Mouse (Mus musculus): ENCODE measurements around the gene Slc5a3.
A peak's percentile ranks its signal among the peaks of the same experiment; 100 is the strongest.

Gene Slc5a3

DNA sequence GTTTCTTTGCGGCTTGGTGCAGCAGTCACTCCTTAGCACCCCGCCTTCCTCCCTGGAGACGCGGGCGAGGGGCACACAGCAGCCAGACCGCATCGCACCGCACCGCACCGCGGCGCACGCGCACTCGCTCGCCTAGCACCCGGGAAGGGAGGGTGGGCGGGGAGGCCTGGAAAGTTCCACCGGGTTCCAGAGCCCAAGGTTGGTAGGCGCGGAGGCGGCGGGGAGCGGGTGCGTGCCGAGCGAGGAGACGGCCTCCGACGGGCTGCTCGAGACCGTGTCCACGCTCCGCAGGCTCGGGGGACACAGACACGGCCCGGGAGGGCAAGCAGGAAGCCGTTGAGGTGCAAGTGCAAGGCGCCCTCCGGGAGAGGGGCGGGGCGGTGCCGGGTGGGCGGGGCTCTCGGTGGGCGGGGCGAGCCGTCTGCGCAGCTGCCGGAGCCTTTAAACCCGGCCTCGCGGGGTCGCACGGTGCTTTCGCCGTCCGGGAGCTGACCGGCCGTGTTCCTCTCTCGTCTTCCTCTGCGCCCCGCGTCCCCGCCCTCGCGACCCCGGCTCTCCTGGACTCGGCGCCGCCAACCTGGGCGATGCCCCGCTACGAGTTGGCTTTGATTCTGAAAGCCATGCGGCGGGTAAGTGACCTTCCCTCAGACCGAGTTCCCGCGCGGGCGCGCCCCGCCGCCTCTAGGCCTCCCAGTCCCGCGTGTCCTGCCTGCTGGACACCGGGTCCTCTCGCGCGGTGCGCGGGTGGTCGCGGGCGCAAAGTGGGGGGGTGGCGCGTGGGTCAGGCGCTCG, at the start of gene Slc5a3, which contains the start of the genes Mrps6 and Gm49711:
TSS of gene Slc5a3 (plus strand) at position 471 of the 792 bp plus-strand sequence.
TSS of gene Mrps6 (plus strand) at position 419 of the 792 bp plus-strand sequence.
TSS of gene Gm49711 (plus strand) at position 465 of the 792 bp plus-strand sequence.
- peak; percentile 84 to 85 for DNase-seq

DNA sequence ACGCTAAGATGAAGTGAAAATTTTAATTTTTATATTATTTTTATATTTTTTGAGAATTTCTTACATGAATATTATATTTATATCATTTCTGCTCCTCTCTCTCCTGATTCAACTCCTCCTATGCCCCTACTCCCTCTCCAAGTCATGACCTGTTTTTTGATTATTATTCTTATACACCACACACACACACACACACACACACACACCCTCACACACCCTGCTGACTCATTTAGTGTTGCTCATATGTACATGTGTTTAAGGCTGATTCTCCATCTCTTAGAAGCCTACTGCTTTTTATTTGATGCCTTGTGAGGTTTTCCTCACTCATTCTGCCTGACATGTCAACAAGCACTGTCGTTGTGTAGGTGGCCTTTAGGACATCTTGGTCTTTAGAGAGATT, 48.5 kb upstream of the Slc5a3 start:
- DNase-seq: no peak

DNA sequence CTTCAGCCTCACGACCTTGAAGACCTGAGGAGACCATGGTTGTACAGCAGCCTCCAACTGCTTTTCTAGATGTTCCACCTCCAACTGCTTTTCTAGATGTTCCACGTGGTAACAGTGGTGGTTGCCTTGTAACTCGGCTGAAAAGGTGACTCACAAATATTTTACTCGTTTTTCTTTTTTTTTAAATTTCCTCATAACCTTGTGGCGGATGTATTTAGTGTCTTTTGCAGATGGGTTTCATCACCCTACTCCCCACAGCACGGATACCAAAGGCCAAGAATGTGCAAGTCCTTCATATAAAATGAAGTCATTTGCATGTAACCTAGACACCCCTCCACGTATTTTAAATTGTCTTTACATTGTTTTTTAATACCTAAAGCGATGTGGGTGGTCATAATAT, 41.3 kb upstream of the Slc5a3 start:
- no peak for DNase-seq

DNA sequence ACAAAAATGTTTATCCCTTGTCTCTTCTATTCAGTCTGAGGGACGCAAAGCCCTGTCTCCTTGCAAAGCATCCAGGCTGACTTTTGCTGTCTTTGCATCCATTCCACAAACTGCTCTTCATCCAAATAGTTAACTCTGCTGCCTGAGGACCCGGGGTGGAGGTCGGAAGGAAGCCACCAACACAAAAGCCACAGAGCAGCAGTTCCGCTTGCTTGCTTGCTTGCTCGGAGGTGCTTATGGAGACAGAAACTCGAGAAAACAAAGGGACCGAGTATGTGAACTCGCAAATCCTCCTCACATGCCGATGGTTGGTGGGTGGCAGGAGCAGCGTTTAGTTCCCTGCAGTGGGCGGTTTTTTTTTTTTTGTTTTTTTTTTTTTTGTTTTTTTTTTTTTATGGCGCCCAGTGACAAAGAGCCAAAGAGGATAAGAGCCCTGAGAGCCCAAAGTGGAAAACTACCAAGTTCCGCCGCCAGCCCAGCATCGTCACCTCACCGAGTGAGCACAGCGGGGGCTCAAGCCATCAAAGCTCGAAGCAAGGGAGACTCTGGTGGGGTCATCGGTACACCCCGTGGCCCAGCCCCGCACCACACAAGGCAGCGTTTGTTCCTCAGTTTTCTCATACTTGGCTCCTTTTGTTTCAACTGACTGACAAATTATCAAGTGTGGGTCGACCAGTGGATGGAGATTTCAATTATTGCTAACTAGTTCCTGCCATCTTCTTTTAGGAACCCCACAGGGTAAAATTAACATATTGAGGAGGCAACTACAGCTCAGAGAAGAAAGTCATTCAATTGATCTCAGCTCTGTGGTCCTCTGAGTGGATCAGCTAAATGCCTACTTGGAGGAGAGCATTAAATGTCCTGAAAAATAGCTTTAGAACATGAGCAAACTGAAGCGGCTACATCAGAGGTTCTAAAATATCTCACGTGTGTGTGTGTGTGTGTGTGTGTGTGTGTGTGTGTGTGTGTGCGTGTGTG, 38.7 kb upstream of the Slc5a3 start:
- peak; percentile 18 to 24 for DNase-seq

DNA sequence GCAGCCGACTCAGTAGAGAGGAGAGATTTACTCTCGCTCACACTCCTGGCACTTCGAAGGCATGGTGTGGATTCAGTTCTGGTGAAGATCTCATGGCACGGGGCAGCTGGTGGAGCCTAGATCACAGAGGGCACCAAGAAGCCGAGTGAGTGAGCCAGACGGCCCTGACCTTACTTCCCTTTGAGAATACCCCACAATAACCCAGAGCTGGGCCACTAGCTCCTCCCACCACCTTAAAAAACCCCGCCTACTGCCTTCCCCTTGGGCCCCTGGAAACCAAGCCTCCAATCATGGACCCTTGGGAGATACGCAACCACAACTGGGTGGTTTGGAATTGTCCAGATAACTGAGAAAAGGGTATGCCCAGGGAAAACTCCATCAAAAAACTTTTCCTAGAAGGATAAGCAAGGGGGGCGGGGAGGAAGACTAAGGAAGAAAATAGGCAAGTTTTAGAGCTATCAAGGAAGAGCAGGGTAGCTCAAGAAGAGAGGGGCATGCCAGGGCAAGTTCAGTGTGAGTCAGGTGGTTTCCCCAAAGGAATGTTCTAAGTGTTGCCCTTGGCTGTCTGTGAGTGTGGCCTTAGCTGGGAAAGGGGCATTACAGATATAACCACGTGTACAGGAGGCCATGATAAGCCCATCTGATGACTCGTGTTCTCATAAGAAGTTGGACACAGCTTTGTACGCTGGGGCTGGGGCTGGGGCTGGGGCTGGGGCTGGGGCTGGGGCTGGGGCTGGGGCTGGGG, 36.3 kb upstream of the Slc5a3 start:
- no peak for DNase-seq

DNA sequence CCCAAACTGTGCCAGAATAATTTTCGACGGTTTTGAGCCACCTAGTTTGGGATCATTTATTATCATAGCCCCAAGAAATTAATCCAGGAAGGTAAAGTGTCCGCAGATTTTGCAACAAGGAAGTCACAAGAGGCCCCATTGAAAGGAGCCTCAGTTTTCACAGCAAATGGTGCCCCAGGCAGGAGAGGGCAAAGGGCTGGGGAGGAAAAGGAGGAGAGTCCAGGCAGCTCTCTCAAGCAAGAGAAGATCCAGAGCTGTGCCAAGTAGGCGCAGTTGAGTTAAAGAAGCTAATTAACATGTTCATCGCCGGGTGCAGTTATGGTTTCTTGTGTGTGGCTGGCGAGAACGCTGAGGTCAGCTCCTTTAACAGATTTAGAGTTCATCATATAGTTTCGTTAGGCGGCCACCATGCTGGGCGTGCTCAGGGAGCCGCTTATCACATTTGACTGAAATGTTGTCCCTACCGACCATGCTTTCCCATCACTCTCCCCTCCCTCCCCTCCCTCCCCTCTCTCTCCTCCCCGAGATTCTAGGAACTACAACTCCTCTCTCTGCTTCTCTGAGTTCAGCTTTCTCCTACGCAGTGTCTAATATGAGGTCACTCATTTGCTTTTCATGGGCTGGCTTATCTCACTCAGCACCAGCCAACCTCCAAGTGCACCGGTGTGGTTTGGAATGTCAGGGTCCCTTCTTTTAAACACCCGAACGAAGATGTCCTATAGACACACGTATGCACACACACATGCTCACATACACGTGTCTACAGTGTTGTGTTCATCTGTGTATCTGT, 35.4 kb upstream of the Slc5a3 start:
- DNase-seq: no peak

DNA sequence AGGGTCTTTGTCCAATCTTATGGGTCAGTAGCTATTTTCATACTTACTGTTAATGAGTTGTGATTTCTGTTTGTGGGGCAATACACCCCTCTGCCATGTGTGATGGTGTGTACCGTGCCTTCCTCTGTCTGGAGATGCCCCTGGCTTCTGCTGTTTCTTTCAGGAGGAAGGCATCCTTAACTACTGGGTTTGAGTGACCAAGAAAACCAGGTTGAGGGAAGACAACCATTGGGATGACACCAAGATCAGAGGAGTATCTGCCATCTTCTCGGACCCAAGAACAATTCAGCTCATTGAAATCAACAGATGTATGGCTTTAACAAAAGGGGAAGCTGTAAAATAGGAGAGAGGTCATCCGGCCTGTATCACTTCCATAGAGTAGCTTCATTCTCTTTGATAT, 24.8 kb upstream of the Slc5a3 start:
- no peak for DNase-seq

DNA sequence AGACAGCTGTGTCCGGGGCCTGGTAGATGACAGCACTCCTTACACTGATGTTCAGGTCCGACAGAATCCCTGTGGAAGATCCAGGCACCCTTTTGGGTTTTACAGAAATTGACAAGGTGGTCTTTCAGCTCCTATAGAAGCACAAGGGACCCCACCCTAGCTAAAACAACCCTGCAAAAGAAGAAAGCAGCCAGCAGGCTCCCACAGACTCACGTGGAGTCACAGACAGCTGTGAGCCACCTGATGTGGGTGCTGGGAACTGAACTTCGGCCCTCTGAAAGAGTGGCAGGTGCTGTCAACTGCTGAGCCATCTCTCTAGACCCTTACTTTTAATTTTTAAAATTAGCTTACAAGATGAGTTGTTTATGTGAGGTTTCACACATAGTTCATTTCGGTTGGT, 23.4 kb upstream of the Slc5a3 start:
- no peak for DNase-seq

DNA sequence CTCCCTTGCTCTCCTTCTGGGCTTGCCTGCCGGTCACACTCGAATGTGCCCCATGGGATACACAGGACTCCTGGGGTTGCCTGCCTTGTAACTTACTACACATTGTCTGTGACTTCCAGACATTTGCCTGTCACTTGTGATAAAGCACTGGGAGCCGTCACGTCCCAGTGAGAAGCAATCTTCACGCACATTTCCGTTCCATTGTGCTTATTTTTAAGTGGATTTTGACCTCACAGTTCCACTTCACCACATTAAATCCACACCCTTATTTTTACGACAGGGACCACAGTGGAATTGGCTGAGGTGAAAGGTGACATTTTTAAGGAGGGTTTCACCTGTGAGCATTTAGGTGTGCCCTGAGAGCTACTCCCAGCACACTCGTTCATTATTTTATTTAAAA, 21.4 kb upstream of the Slc5a3 start:
- no peak for DNase-seq

DNA sequence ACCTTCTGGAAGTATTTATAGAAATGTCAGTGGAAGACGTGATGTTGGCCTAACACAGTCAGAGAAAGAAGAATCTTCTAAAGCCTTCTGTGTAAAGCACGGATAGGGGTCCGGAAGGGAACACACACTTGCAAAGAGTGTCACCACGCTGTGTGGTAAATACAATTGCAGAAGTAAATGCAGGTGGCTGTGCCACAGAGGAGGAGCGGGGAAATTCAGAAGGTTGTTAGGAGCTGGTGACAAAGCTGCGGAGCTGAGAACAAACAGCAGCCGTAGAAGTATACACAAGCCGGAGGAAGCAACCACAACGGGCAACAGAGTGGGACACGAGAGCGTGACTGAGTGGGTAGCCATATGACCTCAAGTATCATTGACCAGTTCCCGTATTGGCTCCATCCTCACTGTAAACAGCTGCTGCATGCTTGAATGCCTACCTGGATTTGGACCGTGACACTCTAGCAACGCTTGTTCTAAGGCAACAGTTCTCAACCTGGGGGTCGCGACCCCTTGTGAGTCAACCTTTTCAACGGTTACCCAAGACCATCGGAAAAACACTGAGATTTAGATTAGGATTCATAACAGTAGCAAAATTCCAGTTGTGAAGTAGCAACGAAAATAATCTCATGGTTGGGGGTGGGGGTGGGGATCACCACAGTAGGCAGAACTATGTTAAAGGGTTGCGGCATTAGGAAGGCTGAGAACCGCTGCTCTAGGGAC, 20.1 kb upstream of the Slc5a3 start:
- no peak for DNase-seq

DNA sequence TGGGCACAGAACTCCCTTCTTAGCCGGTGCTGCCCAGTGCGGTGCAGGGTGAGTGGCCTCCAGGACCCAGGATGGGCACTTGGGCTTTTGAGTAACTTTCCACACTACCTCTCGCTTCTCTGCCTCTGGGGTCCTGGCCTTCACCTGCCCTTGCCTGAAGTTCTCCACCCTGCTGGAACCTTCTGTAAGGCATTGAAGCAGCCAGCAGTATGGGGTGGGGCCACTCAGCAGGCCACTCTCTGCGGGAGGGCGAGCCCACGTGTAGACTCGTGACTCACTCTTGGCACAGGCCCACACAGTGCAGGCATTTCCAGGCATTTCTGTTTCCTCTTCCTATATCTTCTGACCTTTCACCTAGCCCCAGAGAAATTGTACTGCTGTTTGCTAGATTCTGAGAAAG, 18.7 kb upstream of the Slc5a3 start:
- no peak for DNase-seq

DNA sequence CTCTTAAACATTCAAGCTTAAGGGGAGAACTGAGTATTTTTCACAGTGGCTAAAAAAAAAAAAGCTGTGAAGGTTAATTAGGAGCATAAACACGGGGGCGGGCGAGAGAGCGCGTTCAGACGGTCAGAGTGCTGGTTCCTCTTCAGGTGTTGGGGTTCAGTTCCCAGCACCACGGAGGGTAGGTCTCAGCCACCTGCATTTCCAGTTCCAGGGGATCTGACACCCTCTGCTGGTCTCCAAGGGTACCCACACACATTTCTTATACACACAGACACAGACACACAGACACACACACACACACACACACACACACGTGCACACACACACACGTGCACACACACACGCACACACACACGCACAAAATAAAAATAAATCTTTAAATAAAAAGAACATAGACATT, 18.2 kb upstream of the Slc5a3 start:
- DNase-seq: no peak

DNA sequence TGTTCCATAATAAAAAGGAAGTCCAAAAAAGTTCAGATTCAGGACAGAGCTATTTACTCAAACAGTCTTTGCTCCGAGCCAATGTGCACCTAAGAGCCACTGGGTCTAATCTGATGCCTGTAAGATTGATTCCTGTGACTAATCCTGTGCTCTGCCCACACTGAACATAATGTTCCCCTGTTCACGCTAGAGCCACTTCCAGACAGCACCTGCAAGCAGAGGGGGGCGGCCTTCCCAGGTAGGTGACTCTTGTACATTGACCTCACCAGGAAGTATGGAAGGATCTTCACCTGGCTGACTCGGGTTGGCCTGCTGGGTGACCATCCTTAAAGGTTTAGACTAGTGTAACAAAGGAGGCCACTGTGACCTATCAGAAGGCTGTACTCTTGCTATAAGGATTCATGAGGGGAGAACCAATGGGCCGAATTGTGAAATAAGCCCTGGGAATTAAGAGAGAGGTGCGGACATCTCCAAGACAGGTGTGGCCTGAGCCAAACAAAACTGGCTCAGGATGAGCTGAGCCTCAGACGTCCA, 6.3 kb upstream of the Slc5a3 start:
- no peak for DNase-seq

DNA sequence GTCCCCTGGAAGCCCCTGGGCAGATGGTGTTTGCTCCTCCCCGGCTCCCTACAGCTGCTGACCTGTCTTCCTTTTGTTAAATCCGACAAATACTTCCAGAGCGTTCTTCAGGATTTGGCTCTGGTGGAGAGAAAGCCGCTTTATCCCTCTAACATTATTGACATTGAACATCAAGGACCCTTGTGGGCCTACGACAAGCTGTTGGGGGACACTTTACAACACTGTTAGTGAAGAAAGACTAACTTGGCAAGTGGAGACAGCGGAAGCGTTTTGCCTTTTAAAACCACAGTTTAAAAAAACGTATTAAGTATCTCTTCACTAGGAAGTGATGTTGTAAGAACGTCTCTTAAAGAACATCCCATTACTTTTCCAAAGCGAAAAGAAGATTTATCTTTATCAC, 5.6 kb upstream of the Slc5a3 start:
- DNase-seq: no peak

DNA sequence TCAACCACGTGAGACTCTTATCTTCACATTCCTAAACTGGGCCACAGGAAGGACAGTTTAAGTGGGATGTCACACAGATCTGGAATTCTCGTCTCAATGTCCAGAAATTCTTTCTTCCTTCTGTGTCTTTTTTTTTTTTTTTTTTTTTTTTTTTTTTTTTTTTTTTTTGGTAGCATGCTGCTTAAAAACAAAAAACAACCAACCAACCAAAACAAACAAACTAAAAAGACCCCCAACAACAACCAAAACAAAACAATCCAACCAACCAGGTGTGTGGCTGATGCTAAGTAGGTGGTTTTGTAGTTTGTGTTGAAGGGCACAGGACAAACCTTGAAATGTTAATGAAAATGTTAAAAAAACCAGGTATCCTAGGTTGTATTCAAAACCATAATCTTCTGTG, 1.4 kb upstream of the Slc5a3 start:
- DNase-seq: no peak

DNA sequence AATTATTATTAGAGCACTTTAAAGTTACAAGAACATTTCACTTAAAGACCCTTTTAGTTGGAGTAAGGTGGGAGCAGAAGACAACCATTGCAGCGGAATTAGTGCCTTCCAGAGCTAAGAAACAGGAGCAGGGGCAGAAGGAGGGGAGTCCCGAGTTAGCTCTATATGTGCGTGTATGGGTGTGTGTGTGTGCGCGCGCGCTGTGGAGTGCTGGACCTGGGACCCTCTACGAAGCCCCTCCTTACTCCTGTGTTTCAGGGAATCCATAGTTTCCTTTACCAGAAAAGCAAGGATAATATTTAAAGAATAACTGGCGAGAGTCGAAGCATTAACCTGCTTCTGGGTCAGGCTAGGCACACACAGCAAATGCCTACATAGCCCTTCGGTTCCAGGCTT, 668 bp upstream of the Slc5a3 start:
- no peak for DNase-seq

DNA sequence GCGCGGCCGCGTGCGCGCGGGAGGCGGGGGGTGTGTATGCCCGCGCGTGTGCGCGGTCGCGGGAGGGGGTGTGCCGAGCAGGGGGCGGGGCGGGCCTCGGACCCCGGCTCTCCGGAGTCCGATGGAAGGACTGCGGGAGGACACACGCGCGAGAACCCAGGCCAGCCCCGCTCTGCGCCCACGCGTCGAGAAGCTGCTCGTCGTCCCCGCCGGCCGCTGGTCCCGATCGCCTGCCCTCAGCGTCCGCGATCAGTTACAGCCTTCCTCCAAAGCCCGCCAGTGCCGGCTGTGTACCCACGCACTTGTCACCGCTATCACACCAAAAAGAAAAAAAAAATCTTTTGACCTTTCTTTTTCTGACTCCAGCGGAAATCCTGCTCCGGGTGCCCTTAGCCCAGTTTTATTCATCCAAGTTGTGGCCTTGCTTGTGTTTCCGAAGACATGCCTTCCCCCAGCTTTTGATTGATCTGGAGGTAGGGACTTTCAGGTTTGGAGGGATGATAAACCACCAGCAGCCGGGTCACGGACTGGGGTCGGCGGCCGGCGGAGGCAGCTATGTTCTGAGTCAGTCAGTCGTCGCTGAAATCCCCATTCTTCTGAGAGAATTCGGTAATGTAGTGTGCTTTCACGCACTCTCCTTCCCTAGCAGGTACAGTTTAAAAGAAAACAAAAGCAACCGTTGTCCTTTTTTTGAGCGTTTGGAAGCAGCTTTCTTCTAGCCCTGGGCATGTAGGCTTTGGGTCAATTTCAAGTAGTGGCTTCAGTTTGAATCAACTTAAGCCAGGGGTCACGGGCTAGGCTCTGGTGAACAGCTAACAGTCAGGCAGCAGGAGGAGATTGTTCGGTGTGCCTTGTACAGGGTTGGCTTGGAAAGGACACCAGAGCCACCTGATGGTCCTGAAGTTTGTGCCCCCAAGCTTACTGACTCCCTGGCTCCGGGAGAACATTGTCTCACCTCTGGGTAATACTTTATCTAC, 810 bp downstream of the Slc5a3 start:
- no peak for DNase-seq

DNA sequence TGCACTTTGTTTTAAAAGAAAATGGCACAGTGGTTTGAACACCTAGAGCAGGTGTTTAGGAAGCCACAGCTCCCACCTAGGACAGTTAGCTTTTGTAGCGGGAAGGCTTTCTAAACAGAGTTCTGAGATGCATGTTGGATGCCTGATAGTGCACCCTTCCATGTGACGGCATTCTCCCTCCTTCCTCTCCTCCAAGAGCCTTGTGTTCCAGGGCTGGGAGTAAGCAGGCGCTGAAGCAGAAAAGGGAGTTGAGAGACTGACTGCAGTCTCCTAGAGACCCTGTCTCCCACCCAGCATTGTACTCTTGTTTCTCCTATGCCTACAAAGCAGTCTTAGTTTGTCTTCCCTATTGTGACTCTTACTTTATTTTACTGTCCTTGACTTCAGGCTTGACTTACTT, 2.1 kb downstream of the Slc5a3 start:
- no peak for DNase-seq

DNA sequence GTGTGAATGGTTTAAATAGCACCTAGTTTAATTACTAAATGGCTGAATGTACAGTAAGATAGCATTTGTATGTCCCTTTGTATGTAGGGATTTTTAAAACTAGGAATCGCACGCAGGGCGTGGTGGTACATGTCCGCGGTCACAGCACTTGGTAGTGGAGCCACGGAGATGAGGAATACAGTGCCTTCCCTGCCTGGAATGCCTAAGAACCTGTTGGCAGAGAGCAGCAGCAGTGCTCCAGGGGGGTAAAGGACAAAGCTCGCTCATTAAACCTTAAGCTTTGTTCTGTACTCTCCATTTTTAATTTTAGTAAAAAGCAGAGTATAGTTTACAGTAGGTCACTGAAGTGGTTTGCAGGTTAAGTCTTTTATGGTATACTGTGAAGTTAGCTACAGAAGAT, 3.5 kb downstream of the Slc5a3 start:
- DNase-seq: no peak

DNA sequence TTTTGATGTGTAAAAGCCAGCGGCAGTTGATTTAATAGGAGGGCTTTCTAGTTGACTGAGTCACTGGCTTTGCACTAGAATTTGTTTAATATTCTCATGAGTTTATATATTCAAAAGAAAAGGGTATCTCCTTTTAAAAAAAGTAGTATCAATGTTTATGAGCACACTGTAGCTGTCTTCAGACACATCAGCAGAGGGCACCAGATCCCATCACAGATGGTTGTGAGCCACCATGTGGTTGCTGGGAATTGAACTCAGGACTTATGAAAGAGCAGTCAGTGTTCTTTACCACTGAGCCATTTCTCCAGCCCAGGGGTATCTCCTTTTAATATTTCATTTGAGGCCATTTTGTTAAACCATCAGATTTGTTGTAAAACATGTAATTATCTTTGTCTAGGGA, 4.7 kb downstream of the Slc5a3 start:
- no peak for DNase-seq

Measured in cerebellum, postnatal 36 days (tissue).